Mouse (Mus musculus) cerebellum, postnatal 10 days (tissue): Measurements from ENCODE around the gene Ank3.

Experiments
- DNase-seq, 2 experiments: peaks; one replicate each; pipeline ENCODE4 v3.0.0; 2021; ENCODE audit warnings: mixed read lengths in 2 of 2

Ank3 gene

DNA sequence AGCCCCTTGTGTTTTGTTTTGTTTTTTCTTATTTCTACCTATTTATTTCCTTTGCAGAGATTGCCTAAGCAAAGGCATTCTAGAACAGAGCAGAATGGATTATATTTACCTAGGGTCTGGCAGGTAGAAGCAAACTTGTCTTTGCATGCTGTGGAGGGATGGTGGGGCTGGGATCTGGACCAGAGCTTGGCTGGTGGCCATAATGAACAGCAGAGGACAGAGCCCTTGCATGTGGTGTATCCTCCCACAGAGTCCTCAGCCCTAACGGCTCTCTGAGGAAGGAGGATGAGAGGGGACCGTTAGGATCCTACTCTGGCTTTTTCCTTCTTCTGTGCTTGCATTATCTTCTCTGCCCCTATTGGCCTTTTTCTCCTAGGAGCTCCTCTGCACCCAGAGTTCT, 79.1 kb downstream of the Ank3 start:
- peak; percentile 70 to 79 for DNase-seq

DNA sequence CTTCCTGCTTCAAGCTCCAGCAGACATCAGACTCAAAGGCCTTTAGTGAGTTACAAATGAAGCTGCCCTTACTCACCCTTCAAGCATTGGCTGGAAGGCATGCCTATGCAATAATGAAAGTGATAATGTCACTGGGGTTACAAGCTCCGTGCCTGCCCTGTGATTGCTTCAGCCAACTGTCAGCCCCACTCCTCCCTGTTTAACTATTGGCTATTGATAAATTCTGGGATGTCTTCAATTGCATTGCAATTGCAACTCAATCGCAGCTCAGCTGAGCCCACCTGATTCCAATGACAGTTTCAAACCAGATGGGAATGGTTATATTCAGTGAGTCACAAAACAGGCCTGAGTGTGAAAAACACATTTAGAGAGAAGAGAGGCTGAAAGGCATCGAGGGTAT, 80.3 kb downstream of the Ank3 start:
- no peak for DNase-seq

DNA sequence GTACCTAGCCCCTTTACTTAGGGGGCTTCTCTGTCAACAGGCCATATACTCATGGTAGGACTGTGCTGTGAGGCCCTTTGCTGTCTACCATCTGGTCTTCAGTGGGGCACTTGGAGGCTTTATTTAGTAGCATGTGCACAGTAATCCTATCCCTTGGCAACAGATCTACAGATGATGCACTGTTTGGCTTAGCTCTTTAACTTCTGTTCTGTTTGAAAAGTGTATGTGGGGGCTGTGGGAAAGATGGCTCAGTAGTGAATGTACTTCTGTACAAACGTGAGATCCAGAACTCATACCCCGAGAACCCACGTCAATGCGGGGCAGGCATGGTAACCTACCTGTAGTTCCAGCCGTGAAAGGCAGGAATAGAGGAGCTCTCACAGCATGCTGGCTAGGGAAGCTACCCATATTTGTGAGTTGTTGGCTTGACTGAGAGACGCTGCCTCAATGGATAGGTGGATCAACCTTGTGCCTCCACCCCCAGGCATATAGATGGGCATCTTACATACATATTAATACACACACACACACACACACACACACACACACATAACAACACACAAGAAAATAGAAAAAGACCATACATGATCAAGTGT, 86.7 kb downstream of the Ank3 start:
- peak; percentile 64 to 68 for DNase-seq

DNA sequence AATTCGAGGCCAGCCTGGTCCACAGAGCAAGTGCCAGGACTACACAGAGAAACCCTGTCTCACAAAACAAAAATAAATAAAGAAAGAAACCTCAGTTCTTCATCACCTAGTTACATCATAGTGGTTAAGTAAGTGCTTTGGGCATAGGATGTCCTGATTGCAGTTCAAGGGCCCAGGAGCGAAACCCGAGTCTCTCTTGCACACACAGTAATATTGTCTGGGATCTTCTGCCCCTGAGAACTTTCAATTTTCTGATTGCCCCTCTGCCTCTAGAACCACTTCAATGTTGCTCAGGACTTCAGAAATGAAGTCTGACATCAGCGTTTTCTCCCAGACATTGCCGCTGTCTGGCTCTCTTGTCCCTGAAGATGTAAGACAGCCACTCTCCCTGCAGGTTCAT, 91.6 kb downstream of the Ank3 start:
- DNase-seq, result no peak

DNA sequence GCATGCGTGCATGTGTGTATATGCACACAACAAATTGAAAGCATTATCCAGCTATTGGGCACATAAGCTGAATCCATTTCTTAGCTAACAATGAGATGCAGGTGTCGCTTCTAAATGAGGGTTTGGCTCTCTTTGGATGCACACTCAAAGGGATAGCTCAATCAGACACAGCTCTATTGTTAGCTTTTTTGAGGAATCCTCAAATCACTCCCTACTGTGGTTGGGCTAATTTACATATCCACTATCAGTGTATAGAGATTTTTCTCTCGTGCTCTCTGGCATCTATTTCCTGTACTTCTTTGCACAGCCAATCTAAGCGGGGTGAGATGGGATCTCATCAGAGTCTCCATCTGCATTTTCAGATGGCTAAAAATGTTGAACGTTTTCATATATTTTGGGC, 93.4 kb downstream of the Ank3 start:
- no peak for DNase-seq

DNA sequence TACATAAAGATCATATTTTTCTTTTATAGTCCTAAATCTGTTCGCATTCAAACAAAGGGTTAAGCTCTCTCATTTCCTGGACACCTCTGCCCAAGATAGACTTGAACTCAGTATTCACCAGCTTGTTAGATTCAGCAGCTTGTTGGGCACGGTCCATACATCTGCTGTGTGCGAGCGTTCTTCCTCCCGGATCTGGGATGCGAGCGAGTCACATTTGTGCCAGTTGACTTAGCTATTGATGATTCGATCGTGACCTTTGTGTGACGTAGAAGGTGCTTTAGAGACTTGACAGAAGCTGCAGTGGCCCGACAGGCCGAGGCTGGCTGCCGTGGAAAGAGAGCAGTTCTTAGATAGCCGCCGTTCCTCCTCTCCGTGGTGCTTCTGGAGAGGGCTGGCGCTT, 98.8 kb downstream of the Ank3 start:
- no peak for DNase-seq

DNA sequence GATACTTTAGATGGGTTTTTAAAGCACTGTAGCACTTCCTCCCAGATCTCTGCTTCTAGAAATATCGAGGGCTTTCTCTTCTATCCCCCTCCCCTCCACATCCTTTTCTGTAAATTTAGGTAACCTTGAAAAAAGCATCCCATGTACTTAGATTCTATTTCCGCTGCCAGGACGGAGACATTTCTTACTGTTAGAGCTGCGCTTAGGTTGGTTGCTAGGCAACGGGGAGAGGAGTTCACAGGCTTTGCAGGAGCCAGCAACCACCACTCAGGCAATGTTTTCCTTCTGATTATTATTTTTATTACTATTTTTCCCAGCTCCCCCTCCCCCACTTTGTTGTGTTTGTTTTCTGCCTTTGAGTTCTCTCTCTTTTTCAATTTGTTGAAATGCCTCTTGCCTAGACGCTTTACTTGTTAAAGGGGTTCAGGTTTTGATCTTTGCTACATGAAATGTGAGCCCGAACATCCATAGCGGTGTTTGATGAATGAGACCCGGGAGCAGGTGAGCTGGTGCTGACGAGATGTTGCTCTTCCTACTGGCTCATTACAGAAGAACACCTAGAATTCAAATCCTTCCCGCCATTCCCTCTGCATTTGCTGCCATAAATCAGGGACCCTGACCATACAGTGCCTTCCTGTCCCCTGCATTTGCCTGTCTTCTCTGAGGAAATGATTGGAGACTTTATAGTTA, 101.7 kb downstream of the Ank3 start:
- DNase-seq, result peak; percentile 48 to 51

- no peak for DNase-seq
Measured at GRCm38 (mm10) chr10:69503791-69504190, 105.2 kb downstream of the Ank3 start.

GRCm38 (mm10) chr10:69507719-69508118, 109.1 kb downstream of the Ank3 start:
- no peak for DNase-seq

DNA sequence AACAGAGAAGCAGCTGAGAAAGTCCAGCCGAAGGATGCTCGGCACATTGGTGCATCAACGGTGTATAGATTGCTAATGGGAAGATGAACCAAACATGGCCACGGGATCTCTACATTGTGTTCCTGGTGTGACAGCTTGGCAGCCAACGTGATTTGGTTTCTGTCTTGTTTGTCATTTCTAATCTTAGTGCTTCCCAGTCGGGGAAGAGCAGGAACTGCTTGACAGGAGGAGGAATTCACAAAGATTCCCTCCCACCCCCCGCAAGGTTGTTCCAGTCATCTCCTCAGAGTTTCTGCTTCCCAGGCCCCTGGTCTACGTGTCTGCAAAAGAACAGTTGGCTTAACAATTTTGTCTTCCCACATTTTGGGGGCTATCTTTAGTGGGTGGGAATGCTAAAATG, 111.8 kb downstream of the Ank3 start:
- DNase-seq, result no peak

GRCm38 (mm10) chr10:69511234-69511633, 112.7 kb downstream of the Ank3 start:
- DNase-seq, result peak; percentile 30 to 32

GRCm38 (mm10) chr10:69521977-69522376, 123.4 kb downstream of the Ank3 start:
- DNase-seq, result no peak

- peak; percentile 36 to 38 for DNase-seq
Measured at GRCm38 (mm10) chr10:69523202-69523601, 124.6 kb downstream of the Ank3 start.

DNA sequence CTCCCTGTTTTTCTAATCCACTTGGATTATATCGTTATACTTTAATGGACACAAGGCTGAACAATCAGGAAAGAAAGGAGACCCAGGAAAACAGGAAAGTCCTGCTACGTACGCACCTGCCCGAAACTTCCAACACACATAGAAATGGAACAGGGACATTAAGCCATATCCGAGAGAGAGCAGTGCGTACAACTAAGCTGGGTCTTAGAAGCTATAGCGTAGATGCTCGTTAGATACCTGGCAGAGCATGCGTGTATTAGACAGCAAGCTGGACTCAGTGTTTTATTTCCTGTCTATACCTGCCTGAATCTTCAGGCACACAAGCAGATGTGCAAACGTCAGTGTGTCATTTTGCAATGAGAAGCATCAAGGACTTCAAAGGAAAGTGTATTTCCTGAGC, 128.7 kb downstream of the Ank3 start:
- DNase-seq, result no peak

GRCm38 (mm10) chr10:69528746-69529145, 130.2 kb downstream of the Ank3 start:
- DNase-seq, result no peak

DNA sequence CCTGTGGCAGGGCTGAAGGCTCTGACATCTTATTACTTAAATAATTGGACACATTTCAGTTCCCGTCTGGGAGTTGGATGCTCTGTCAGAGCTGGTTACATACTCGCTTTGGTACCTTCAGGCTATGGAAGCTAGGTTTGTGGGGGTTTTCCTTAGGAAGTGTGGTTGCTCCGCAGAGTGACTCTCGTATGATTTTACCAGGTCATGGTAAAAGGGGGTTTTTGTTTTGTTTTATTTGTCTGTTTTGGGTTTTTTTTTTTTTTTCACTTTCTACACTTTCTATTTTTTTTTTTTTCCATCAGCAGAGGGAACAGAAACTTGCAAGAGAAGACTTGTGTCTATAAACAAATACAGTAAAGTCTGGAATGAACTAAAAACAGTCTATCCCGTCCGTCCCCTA, 131.8 kb downstream of the Ank3 start:
- DNase-seq, result no peak

GRCm38 (mm10) chr10:69531569-69531968, 133.0 kb downstream of the Ank3 start:
- peak; percentile 25 to 30 for DNase-seq

DNA sequence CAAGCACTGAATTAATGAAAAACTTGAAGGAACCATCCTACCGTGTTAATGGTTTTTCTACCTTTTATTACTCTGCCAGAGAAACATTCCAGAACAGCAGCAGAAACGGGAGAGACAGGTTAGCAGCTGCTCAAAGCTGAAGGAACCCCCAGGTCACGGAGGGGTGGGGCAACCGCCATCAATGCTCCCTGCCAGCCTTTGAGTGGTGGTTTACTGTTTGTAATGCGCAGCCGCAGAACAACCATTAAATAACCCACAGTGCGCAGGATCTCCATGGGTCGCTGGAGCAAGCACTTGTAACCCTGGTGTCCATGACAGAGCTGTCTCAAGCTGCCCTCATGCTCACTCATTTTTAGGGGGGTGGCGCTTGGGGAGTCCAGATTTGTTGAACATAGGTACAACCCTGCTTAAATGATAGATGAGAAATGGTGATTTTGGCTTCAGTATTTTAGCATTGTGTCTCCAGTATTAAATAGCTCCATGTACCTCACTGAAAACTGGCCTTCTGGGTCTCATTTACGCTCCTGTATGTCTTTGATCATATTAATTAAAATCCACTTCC, 133.7 kb downstream of the Ank3 start:
- no peak for DNase-seq

DNA sequence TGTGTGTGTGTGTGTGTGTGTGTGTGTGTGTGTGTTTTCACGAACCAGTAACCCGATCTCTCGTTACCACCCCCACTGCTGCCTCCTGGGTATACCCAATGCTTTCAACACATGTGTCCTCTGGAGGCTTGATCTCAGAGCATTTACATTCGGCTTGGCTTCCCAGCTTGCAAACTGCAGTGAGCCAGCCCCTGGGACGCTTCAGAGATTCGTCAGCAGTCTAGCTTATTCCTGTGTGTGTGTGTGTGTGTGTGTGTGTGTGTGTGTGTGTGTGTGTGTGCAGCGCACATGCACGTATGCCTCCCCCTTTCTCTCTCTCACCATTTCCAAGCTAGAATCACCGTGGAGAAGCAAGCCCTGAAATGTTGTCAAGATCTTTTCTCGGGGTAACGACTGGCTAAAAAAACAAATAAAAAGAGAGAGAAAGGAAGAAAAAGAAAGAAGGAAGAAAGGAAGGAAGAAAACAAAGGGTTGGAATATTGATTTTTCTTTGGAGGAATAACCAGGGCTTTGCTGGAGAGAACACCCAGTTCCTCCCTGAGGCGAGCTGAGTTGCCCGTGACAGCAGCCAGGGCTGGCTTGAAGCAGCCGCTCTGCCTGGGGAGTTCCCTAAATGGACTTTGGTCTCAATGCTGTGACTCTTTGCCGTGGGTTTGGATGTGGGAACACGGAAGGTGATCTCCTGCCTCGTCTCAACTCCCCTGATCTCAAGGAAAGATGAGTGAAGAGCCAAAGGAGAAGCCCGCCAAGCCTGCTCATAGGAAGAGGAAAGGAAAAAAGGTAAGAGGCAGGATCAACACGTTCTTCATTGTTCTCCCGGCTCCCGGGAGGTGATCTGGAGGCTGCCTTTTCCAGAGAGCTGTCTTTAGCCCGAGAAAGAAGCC, 135.2 kb downstream of the Ank3 start:
- DNase-seq, result peak; percentile 59 to 64

DNA sequence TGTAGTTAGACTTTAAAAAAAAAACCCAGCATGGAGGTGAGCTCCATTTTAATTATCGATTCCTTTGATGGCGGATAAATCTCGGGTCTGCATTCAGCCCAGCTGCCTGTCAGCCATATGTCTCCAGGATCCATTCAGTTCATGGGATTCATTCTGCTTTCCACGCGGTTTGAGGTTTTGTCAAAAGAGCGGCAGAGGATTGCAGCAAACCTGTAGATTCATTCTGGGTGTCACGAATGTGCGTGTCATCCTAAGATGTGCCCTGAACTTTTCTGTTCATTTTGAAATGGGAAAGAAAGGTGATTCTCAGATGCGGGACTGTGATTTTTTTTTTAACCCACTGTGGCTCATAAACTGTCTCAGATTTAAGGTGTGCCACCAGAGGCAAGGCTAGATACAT, 136.1 kb downstream of the Ank3 start:
- DNase-seq, result peak in 1 of 2 experiments; percentile 33

- DNase-seq, result peak; percentile 88 to 90
Measured at GRCm38 (mm10) chr10:69535123-69535930, 136.8 kb downstream of the Ank3 start.

DNA sequence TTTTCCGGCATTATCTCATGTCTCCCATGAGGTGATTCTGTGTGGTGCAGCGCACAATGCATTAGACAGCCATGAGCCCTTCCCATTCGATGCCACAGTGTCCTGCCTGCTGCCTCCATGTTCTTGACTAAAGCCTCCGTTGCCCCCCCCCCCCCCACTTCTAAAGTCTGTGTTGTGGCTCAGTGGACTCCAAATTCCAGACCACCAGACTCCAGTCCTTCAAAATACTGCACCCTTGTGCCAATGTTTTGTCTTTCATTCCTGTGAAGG, 137.3 kb downstream of the Ank3 start:
- no peak for DNase-seq
